Mouse (Mus musculus) leukemia stem cell, adult 10-12 weeks (primary cell): ENCODE results near the gene Cplx1. TPM values are rescaled to one million over a fixed set of nuclear protein-coding genes. Genes with fewer than 3 reads are reported as not detected.

Experiments used
- polyA plus RNA-seq: library from polyadenylated mRNA; stranded (reverse); fragments of >175 nt; gene quantifications from 2 replicates; pipeline ENCODE4 v1.2.3, GENCODE M21; 2012; ENCODE audit warnings: low replicate concordance

Gene Cplx1
- 0.15 and 0.20 TPM in 2 replicates for polyA plus RNA-seq

DNA sequence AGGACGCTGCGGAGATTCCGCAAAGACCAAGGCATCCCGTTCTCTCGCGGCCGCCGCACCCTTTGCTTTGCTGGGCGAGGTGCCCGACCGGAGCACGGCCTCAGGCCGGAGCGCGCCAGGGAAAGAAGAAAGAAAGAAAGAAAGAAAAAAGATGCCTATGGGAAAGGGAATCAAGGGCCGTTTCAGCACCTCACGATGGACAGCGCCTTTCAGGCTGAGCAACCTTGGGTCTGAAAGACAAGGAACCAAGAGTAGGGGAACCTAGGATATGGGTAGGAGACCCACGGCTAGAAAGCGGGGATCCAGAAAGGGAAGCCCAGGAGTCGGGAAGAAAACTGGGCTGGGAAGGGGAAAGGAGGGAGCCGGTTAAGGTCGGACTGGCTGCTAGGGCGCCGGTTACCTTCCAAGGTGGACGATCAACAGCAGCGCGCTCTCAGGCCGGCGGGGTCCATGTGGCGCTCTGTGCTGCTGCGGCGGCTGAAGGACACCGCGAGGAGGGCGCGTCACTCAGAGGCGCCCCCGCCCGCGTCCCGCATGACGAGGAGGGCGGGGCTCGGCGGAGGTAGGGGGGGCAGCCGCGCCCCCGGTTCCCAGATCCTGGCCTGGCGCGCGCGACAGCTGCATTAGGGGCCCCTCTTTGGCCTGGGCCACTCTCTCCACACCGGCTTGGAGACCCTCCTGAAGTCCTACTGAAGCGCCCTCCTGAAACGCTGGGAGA is at the start of gene Cplx1:
Cplx1 (minus strand) TSS at position 536 of the 718 bp plus-strand sequence.

Other genes starting within 250 kb of the Cplx1 start
- gene Pigg, start 237.4 kb downstream of the Cplx1 start, polyA plus RNA-seq, result 0.15 and 2.2 TPM in 2 replicates
- gene Gm42517, start 182.1 kb downstream of the Cplx1 start, polyA plus RNA-seq, result 0.43 and 0.73 TPM in 2 replicates
- gene Pde6b, start 161.6 kb downstream of the Cplx1 start, polyA plus RNA-seq, result not detected in 2 replicates
- 35.6 and 40.5 TPM in 2 replicates for gene Atp5k, start 115.6 kb downstream of the Cplx1 start, polyA plus RNA-seq
- gene Mfsd7a, start 101.1 kb downstream of the Cplx1 start, polyA plus RNA-seq, result 0.07 and 0.25 TPM in 2 replicates
- 23.1 and 27.5 TPM in 2 replicates for gene Pcgf3, start 88.8 kb downstream of the Cplx1 start, polyA plus RNA-seq
- 50.0 and 158 TPM in 2 replicates for gene Gak, start 79.7 kb upstream of the Cplx1 start, polyA plus RNA-seq
- 1.1 and 4.1 TPM in 2 replicates for gene Tmem175, start 79.7 kb upstream of the Cplx1 start, polyA plus RNA-seq
- 6.7 and 7.3 TPM in 2 replicates for gene Idua, start 110.3 kb upstream of the Cplx1 start, polyA plus RNA-seq
- 3.6 and 6.2 TPM in 2 replicates for gene Dgkq, start 119.6 kb upstream of the Cplx1 start, polyA plus RNA-seq
- 3.1 and 6.6 TPM in 2 replicates for gene Slc26a1, start 125.5 kb upstream of the Cplx1 start, polyA plus RNA-seq
- gene Fgfrl1, start 142.4 kb upstream of the Cplx1 start, polyA plus RNA-seq, result 29.5 and 29.9 TPM in 2 replicates
- 1.5 and 1.8 TPM in 2 replicates for gene Rnf212, start 225.0 kb upstream of the Cplx1 start, polyA plus RNA-seq
- gene Tmed11, start 245.3 kb upstream of the Cplx1 start, polyA plus RNA-seq, result not detected in 2 replicates